Mouse (Mus musculus) kidney, adult 18-20 months (tissue): ENCODE measurements around the gene Fhit.

Experiments
- DNase-seq: peaks from one replicate; pipeline ENCODE4 v3.0.0; 2021

Gene Fhit

GRCm38 (mm10) chr14:10096236-10096635 is 1065.6 kb downstream of the Fhit start:
- no peak for DNase-seq

- DNase-seq: no peak
These were observed 1082.8 kb downstream of the Fhit start for GRCm38 (mm10) chr14:10079062-10079461.

GRCm38 (mm10) chr14:10049947-10050346 is 1111.9 kb downstream of the Fhit start:
- DNase-seq: no peak

- DNase-seq: no peak
These were observed 1114.6 kb downstream of the Fhit start for GRCm38 (mm10) chr14:10047123-10047783.

GRCm38 (mm10) chr14:10046336-10047122 is 1115.3 kb downstream of the Fhit start:
- DNase-seq: no peak

- DNase-seq: no peak
These were observed 1123.8 kb downstream of the Fhit start for GRCm38 (mm10) chr14:10038021-10038420.

GRCm38 (mm10) chr14:10036685-10037215 is 1125.1 kb downstream of the Fhit start:
- DNase-seq: no peak

GRCm38 (mm10) chr14:10035682-10036081 is 1126.2 kb downstream of the Fhit start:
- no peak for DNase-seq

GRCm38 (mm10) chr14:10035270-10035669 is 1126.6 kb downstream of the Fhit start:
- no peak for DNase-seq

- DNase-seq: no peak
These were observed 1138.5 kb downstream of the Fhit start for GRCm38 (mm10) chr14:10023382-10023781.

GRCm38 (mm10) chr14:10022304-10022703 is 1139.5 kb downstream of the Fhit start:
- no peak for DNase-seq

- no peak for DNase-seq
These were observed 1141.3 kb downstream of the Fhit start for GRCm38 (mm10) chr14:10020400-10021140.

GRCm38 (mm10) chr14:10013817-10014266 is 1148.0 kb downstream of the Fhit start:
- DNase-seq: no peak

- DNase-seq: no peak
These were observed 1148.6 kb downstream of the Fhit start for GRCm38 (mm10) chr14:10013003-10013816.

- no peak for DNase-seq
These were observed 1155.6 kb downstream of the Fhit start for GRCm38 (mm10) chr14:10006278-10006677.

GRCm38 (mm10) chr14:10003847-10004246 is 1158.0 kb downstream of the Fhit start:
- no peak for DNase-seq

- DNase-seq: no peak
These were observed 1171.2 kb downstream of the Fhit start for GRCm38 (mm10) chr14:9990677-9991076.

- no peak for DNase-seq
These were observed 1184.8 kb downstream of the Fhit start for GRCm38 (mm10) chr14:9976934-9977510.

GRCm38 (mm10) chr14:9974402-9974801 is 1187.4 kb downstream of the Fhit start:
- DNase-seq: no peak

GRCm38 (mm10) chr14:9963853-9964252 is 1198.0 kb downstream of the Fhit start:
- no peak for DNase-seq

GRCm38 (mm10) chr14:9960396-9960795 is 1201.4 kb downstream of the Fhit start:
- DNase-seq: no peak

- DNase-seq: no peak
These were observed 1262.3 kb downstream of the Fhit start for GRCm38 (mm10) chr14:9899494-9899893.
